Comparison of ENCODE assay signal across 9 mouse cellular contexts in the genomic region with DNA sequence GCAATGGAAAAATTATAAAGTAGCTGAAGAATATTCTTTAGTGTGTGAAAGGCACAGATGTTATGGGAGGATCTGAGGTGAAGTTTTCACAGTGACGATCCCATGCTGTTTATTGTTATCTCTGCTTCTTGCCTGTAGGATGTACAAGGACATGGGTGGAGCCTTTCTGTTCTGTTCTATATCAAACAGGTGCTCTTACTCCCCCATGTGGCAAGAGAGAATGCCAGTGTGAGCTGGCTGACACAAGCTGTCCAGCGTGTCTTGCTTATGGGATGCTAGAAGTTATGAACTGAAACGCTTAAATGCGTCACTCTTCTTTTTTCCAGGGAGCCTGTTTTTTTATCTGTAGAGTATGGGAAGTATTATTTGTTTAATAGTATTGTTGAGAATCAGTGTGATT.
A peak's percentile ranks its signal among the peaks of the same experiment; 100 is the strongest.
DNase-seq lines count a peak whose midpoint lies in the region; ATAC-seq and TF ChIP-seq lines count a peak whose summit lies in the region.
"Had no signal": no experiment of that assay in that cellular context is flagged by ENCODE, and none has a peak within 500 bp of the region (broad histone marks: within the 10 kb centered on the region; RNA-seq: fewer than 3 reads in every experiment).

No protein-coding gene starts in this region.

- ATAC-seq in midbrain, embryonic 16.5 days, result 0 out of 2 replicates have a peak, but pooled peaks have one; percentile 42

- 53% methylated on average over 4 of the region's 4 CpGs for WGBS in midbrain, embryonic 16.5 days

- no peak overlapping the region for H3K4me2 ChIP-seq in midbrain, embryonic 16.5 days (ENCODE audit: low read length)
- H3K4me2 ChIP-seq: limb, embryonic 12.5 days had no signal

- H3K27ac ChIP-seq in embryonic fibroblast, embryonic 13.5 days (ENCODE audit: insufficient read depth, low read length), result no peak overlapping the region
- H3K27ac ChIP-seq in midbrain, embryonic 16.5 days (ENCODE audit: low read length), result no peak overlapping the region
- H3K27ac ChIP-seq: limb, embryonic 12.5 days had no signal

- H3K36me3 ChIP-seq in midbrain, embryonic 16.5 days (ENCODE audit: control insufficient read depth, insufficient read depth, low read length), result no peaks in the 10 kb centered on the region
- H3K36me3 ChIP-seq: limb, embryonic 12.5 days had no signal

- TF ChIP-seq POLR2A in embryonic fibroblast, embryonic 13.5 days (IDR thresholded peaks at IDR 0.05; ENCODE audit: low read depth, low read length), result no peak

- no peaks in the 10 kb centered on the region for H3K4me1 ChIP-seq in embryonic fibroblast, embryonic 13.5 days (ENCODE audit: control insufficient read depth, insufficient read depth, low read length)
- H3K4me1 ChIP-seq in midbrain, embryonic 16.5 days (ENCODE audit: control insufficient read depth, insufficient read depth, low read length), result no peaks in the 10 kb centered on the region
- H3K4me1 ChIP-seq: limb, embryonic 12.5 days had no signal

- intact Hi-C loops in left cerebral cortex, postnatal 14 days (cut with DNase I), result loop anchor here (5.0 to 10.0 kb wide), 3 partner anchors 468 to 1118 kb away; no protein-coding TSS in a partner anchor
- intact Hi-C loops in left cerebral cortex, postnatal 36 days (cut with DNase I), result loop anchor here (2.0 to 10.0 kb wide), 2 partner anchors 470 to 1116 kb away; no protein-coding TSS in a partner anchor

- DNase-seq in left cerebral cortex, postnatal 14 days (ENCODE audit: low spot score in 2 of 2), result peak; percentile 33 to 62
- DNase-seq in left cerebral cortex, postnatal 36 days (ENCODE audit: low spot score in 2 of 2), result no peak
- DNase-seq in cerebellum, adult 11 months, result peak; percentile 12
- no peak for DNase-seq in frontal cortex, postnatal 14 days (ENCODE audit: low spot score in 2 of 2)
- no peak for DNase-seq in adipocyte (ENCODE audit: low spot score)
- no peak for DNase-seq in urinary bladder, postnatal 4 days (ENCODE audit: low spot score in 2 of 2)

- no peak overlapping the region for H3K4me3 ChIP-seq in embryonic fibroblast, embryonic 13.5 days (ENCODE audit: insufficient read depth, low read length)
- no peak overlapping the region for H3K4me3 ChIP-seq in midbrain, embryonic 16.5 days (ENCODE audit: low read depth, low read length)
- H3K4me3 ChIP-seq: limb, embryonic 12.5 days had no signal

- H3K9me3 ChIP-seq in midbrain, embryonic 16.5 days (replicated peaks; ENCODE audit: control insufficient read depth, low read length, poor library complexity, severe bottlenecking), result no peaks in the 10 kb centered on the region
- H3K9me3 ChIP-seq: limb, embryonic 12.5 days had no signal

- no peak overlapping the region for H3K9ac ChIP-seq in midbrain, embryonic 16.5 days (ENCODE audit: low read depth, low read length)
- H3K9ac ChIP-seq: limb, embryonic 12.5 days had no signal

- H3K27me3 ChIP-seq in midbrain, embryonic 16.5 days (ENCODE audit: control insufficient read depth, insufficient read depth, low read depth, low read length), result no peaks in the 10 kb centered on the region
- H3K27me3 ChIP-seq: limb, embryonic 12.5 days had no signal

- peak; percentile 49; the same call in 1 of the 2 replicates for TF ChIP-seq CTCF in embryonic fibroblast, embryonic 13.5 days (IDR thresholded peaks at IDR 0.05; ENCODE audit: borderline replicate concordance, insufficient read depth, low read length)

Comparison
In these comparisons a context has a peak if more than half of its experiments do, and no peak if none do; other contexts are left out.
1. DNase-seq: peak in left cerebral cortex, postnatal 14 days (2 of 2) and cerebellum, adult 11 months (single experiment); none in left cerebral cortex, postnatal 36 days (0 of 2), frontal cortex, postnatal 14 days (0 of 2), adipocyte (single experiment) and urinary bladder, postnatal 4 days (0 of 2).